Mouse (Mus musculus) cerebellum, adult 18-20 months (tissue): ENCODE measurements around the gene Car15.

Source experiments
- DNase-seq, 2 experiments: peaks; one replicate each; pipeline ENCODE4 v3.0.0; 2021

The Car15 gene

DNA sequence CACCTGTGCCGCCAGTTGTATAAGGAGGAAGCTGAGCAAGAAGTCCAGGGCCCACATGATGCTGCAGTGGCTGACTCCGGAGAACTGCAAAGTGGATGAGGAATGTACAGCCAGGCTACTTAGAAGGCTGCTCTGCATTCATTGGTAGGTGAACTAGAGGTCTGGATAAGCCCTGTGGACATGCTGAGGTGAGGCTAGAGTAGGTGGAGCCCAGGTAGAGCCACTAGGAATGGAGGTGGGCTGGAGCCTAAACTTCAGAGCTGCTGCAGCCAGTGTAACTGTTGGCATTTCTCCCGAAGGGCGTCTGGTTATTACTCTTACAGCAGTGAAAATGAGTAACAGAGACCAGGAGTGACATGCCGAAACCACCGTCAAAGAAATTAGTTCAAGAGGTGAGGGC, at the start of gene Car15:
Gene Car15 (minus strand): TSS at position 314 of the 400 bp plus-strand sequence.
- no peak for DNase-seq

GRCm38 (mm10) chr16:17884116-17884515, 46.0 kb upstream of the Car15 start:
- no peak for DNase-seq

DNA sequence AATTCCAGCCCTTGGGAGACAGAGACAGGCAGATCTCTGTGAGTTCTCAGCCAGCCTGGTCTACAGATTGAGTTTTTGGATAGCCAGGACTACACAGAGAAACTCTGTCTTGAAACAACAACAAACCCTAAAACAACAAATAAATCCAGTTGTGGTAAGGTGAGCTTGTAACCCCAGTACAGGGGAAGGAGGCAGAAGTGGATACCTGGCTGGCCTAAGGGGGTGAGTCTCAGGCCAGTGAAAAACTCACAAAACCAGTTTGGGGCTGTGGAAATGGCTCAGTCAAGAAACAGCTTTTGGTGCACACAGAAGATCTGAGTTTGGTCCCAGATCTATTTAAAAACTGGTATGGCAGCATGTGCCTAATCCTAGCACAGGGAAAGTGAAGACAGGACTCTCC, 44.0 kb upstream of the Car15 start:
- DNase-seq = no peak

DNA sequence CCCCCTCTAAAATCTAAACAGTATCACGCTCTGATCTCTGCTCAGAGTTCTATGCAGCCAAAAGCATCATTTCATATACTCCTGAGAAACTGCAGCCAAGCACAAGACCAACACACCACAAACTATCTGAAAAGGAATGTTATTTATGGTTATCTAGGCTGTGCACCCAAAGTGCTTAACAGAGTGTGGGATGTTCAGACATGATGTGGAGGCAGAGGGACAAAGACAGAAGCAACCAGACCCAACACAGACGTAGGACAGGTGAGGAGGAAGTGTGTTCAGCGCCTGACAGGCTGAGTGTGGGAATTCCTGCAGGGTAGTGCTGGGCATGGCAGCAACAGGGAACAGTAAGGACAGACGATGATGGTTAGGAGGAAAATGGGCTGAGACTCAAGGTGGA, 41.4 kb upstream of the Car15 start:
- DNase-seq = no peak

GRCm38 (mm10) chr16:17876096-17876495, 37.9 kb upstream of the Car15 start:
- DNase-seq = no peak

- peak in 1 of 2 experiments; percentile 56 for DNase-seq
Measured at GRCm38 (mm10) chr16:17875174-17875573, 37.0 kb upstream of the Car15 start.

DNA sequence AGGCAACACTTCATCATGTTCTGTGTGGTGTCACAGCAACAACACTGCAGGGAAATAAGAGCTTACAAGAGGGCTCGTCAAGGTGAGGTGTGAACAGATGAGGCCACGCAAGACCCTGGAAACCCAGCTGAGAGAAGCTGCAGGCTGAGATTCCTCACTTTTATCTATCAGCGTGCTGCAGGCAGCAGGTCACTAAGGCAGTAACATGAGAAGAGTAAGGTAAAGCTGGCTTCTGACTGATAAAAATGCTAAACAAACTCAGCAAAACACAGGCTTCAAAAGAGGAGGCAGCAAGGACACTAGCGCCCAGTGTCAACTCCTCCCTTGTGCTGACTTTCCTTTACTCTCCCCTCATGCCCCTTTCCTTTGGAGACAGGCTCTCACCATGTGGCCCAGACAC, 34.8 kb upstream of the Car15 start:
- no peak for DNase-seq

DNA sequence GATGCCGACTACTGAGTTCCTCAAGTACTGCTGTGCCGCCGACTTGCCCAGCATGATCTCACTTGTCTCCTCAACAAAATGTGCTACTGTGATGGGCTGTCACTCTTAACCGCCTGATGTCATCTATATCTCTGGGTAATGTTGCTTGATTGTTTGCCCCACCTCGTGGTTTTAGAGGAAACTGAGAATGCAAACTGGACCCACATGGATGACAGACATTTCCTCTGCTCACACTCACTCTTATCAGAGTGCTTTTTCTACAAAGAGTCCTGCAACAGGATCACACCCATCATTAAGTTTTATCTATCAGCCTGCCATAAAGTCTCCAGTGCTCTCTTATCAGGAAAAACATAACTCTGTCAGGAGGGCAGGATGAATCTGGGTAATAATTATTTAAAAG, 33.1 kb upstream of the Car15 start:
- no peak for DNase-seq

DNA sequence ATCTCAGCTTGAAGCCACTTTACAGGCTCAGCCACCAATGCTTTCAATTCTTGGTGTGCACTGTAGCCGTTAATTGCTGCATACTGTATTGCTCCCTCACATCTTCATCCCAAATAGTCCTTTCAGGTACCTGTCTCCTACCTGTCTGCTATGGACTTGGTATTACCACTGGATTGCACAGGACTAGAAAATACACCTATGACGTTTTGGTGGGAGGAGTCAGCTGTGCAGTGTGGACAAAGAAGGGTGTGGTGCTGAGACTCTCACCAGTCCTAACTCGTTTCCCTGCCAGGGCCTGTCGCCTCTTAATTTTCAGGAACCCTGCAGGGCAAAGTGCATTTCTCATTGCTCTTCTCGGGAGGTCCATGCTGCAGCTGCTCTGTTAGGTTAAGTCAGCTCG, 27.6 kb upstream of the Car15 start:
- DNase-seq = peak in 1 of 2 experiments; percentile 45

DNA sequence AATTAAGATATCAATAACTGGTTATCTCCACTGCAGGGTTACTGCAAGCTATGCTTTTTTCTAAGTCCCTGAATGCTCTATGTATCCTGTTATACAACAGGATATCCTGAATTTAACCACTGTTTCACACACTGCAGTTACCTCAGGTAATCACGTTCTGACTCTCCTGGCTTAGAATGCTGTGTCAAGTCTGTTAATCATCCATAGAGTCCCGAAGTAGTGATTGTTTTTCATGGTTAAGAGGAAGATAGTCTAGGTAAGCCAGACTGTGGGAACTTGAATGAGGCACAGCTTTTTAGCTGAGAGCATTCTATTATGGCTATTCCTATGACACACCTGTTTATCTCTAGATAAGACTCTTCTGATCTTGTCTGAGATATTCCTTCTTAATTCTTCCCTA, 27.1 kb upstream of the Car15 start:
- DNase-seq = no peak

GRCm38 (mm10) chr16:17858592-17858991, 20.4 kb upstream of the Car15 start:
- DNase-seq = peak in 1 of 2 experiments; percentile 46

- DNase-seq = no peak
Measured at GRCm38 (mm10) chr16:17857157-17857556, 19.0 kb upstream of the Car15 start.

DNA sequence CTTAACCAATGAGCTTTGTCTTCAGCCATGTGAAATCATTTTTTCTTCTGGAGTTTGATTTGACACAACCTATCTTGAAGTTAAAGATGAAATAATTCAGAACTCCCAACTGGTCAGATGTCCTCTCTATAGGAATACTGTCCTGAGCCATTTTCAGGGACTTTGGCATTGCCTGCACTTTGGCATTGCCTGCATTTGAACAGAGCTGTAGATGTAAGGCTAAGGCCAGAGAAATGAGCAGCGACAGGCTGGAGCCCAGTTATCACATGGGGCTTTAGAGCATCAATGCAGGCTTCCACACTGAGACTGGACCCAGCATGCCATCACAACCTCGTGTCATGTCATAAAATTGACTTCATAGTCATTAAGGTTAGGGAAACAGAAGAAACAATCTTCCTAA, 15.1 kb upstream of the Car15 start:
- no peak for DNase-seq

- DNase-seq = peak; percentile 89 to 92
Measured at GRCm38 (mm10) chr16:17851860-17852259, 13.7 kb upstream of the Car15 start.

- DNase-seq = peak in 1 of 2 experiments; percentile 42
Measured at GRCm38 (mm10) chr16:17851331-17851730, 13.2 kb upstream of the Car15 start.

- DNase-seq = no peak
Measured at GRCm38 (mm10) chr16:17849486-17849885, 11.3 kb upstream of the Car15 start.

GRCm38 (mm10) chr16:17848928-17849327, 10.8 kb upstream of the Car15 start:
- peak; percentile 75 to 78 for DNase-seq

- DNase-seq = no peak
Measured at GRCm38 (mm10) chr16:17848431-17848830, 10.3 kb upstream of the Car15 start.

DNA sequence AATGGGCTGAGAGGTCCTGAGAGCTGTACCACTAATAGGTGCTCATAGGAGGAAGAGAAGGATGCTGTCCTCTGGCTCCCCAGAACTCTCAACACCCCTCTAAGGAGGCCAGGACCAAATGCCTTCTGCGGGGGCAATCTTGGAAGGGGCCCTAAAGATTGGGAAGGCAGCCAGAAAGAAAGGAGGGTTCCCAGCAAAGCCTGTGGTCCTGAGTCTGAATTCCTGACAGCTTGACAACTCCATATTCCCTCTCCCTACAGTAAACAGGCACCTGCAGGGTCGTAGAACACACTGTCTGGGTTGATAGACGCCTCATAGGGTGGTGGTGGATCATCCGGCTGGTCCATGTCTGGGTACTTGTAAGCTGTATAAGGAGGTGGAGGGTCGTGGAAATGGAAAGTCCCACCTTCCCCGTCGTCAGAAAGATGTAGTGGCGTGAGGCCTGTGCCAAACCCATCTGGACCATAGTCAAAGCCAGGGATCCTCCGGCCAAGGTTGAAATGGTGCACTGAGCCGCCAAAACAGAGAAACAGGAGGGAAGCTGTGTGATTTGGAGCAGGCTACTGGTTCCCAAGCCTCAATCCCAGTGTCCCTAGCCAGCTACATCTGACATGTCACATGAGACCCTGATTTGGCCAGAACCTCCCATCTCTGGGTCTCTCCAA, 5.7 kb upstream of the Car15 start:
- peak; percentile 57 to 68 for DNase-seq

GRCm38 (mm10) chr16:17842437-17842836, 4.3 kb upstream of the Car15 start:
- DNase-seq = peak; percentile 57 to 60

- DNase-seq = peak; percentile 80 to 82
Measured at GRCm38 (mm10) chr16:17839976-17840375, 1.8 kb upstream of the Car15 start.

- peak in 1 of 2 experiments; percentile 38 for DNase-seq
Measured at GRCm38 (mm10) chr16:17835481-17835880, 2.7 kb downstream of the Car15 start.

- DNase-seq = no peak
Measured at GRCm38 (mm10) chr16:17834543-17834942, 3.6 kb downstream of the Car15 start.

- DNase-seq = peak; percentile 71 to 83
Measured at GRCm38 (mm10) chr16:17833681-17834399, 4.3 kb downstream of the Car15 start.

- peak; percentile 54 to 75 for DNase-seq
Measured at GRCm38 (mm10) chr16:17833321-17833680, 4.9 kb downstream of the Car15 start.
